Mouse (Mus musculus) megakaryocyte, adult 5-6 weeks (primary cell): ENCODE data around the gene Map2. TPM values are rescaled to one million over a fixed set of nuclear protein-coding genes. Genes with fewer than 3 reads are reported as not detected.
A peak's percentile ranks its signal among the peaks of the same experiment; 100 is the strongest.

ENCODE experiments used
- ATAC-seq: 2 replicates; pipeline ENCODE4 v1.8.0; 2016; ENCODE audit warnings: mild to moderate bottlenecking, inconsistent platforms; ENCODE audit not compliant: poor library complexity, severe bottlenecking
- total RNA-seq, 2 experiments: library from RNA; stranded (forward) in 1 of 2; stranded (reverse) in 1 of 2; fragments of 153-499, 151-499 nt in 1 of 2; fragments of 221-1000, 200-1000 nt in 1 of 2; gene quantifications; 2 replicates each; pipeline versions ENCODE4 v1.2.3 to v1.2.4; 2015 to 2017

Map2 gene
- total RNA-seq, 2 experiments from 2014 or later: 0.07 TPM; not detected in 1

- no peak for ATAC-seq
Measured at GRCm38 (mm10) chr1:66288987-66289386, 113.9 kb downstream of the Map2 start.

GRCm38 (mm10) chr1:66292121-66292881, 117.2 kb downstream of the Map2 start:
- ATAC-seq: no peak

- ATAC-seq: no peak
Measured at GRCm38 (mm10) chr1:66299376-66299775, 124.3 kb downstream of the Map2 start.

GRCm38 (mm10) chr1:66320378-66321135, 145.5 kb downstream of the Map2 start:
- peak; percentile 43 for ATAC-seq

- no peak for ATAC-seq
Measured at GRCm38 (mm10) chr1:66321136-66321502, 146.0 kb downstream of the Map2 start.

- ATAC-seq: no peak
Measured at GRCm38 (mm10) chr1:66321631-66322142, 146.6 kb downstream of the Map2 start.

GRCm38 (mm10) chr1:66323461-66323860, 148.4 kb downstream of the Map2 start:
- ATAC-seq: no peak

GRCm38 (mm10) chr1:66324951-66325350, 149.9 kb downstream of the Map2 start:
- ATAC-seq: no peak

- no peak for ATAC-seq
Measured at GRCm38 (mm10) chr1:66328996-66329395, 153.9 kb downstream of the Map2 start.

- ATAC-seq: no peak
Measured at GRCm38 (mm10) chr1:66329534-66329933, 154.5 kb downstream of the Map2 start.

GRCm38 (mm10) chr1:66335724-66336284, 160.7 kb downstream of the Map2 start:
- ATAC-seq: no peak

GRCm38 (mm10) chr1:66339213-66339612, 164.1 kb downstream of the Map2 start:
- no peak for ATAC-seq

- no peak for ATAC-seq
Measured at GRCm38 (mm10) chr1:66348404-66349165, 173.5 kb downstream of the Map2 start.

GRCm38 (mm10) chr1:66349166-66349835, 174.2 kb downstream of the Map2 start:
- ATAC-seq: no peak

GRCm38 (mm10) chr1:66351366-66351765, 176.3 kb downstream of the Map2 start:
- no peak for ATAC-seq

GRCm38 (mm10) chr1:66361799-66362198, 186.7 kb downstream of the Map2 start:
- ATAC-seq: no peak

- no peak for ATAC-seq
Measured at GRCm38 (mm10) chr1:66363285-66363684, 188.2 kb downstream of the Map2 start.

- no peak for ATAC-seq
Measured at GRCm38 (mm10) chr1:66364386-66364785, 189.3 kb downstream of the Map2 start.

GRCm38 (mm10) chr1:66365600-66365999, 190.5 kb downstream of the Map2 start:
- no peak for ATAC-seq

GRCm38 (mm10) chr1:66369486-66369885, 194.4 kb downstream of the Map2 start:
- ATAC-seq: no peak
